Mouse (Mus musculus) cerebellum, postnatal 10 days (tissue): Measurements from ENCODE around the gene Shisal2b.

Experiments
- DNase-seq, 2 experiments: peaks; one replicate each; pipeline ENCODE4 v3.0.0; 2021; ENCODE audit warnings: mixed read lengths in 2 of 2

The Shisal2b gene

DNA sequence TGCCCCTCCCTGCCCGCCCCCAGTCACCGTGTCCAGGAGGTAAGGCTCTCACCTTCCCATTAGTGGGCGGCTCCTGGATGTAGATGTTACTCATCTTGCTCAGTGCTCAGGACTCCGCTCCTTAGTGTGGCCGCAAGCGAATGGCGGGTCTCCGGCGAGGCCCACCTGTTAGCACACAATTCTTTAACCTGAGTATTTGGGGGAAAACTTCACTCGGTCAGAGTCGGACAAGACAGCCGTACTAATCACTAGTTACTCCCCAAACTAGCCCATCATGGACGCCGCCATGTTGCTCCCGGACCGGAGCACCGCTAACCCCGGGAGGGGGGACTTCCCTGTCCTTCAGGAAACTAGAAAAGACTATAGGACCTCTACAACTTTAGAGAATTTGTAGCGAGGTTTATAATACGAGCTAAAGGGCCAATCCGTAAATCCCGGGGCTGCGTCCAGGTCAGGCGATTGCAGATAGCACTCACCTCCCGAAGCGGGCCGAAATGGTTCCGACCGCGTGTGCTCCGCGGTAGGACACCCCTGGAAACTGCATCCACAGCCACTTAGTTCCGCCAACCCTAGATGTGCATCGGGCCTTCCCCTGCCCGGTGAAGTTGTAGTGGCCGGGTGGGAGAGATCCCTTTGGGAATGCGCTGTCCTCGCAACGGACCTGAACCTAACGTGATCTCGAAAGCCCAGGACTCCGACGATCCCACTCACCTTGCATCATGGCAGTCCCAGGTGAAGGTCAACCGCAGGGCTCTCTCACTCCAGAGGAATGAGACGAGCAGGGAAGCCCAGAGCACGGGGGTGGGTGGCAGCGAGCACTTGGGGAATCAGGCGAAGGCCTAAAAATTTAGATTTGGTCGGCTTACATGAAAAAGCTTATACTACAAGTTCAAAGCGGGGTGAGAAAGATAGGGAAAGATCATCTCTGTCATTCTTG lies 46.8 kb downstream of the Shisal2b start, which contains the start of gene Cwc27:
TSS of gene Cwc27 (minus strand) at position 508 of the 937 bp plus-strand sequence.
- peak; percentile 85 to 86 for DNase-seq

DNA sequence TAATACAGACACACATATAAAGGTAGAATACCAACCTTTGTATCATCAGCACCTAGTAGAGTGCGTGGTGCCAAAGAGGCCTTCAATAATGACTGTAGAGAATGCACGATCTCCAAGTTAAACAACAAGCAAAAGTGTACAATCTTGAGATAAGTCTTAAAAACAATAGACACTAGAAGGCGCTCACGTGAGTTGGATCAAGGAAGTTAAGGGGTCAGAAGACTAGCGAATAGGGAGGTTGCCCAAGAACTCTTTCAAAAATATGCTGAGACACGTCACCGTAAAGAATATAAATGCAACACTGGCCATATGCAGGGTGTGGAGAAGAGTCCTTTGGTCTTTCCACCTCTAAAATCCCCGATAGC lies 47.4 kb downstream of the Shisal2b start:
- DNase-seq, result peak in 1 of 2 experiments; percentile 47

DNA sequence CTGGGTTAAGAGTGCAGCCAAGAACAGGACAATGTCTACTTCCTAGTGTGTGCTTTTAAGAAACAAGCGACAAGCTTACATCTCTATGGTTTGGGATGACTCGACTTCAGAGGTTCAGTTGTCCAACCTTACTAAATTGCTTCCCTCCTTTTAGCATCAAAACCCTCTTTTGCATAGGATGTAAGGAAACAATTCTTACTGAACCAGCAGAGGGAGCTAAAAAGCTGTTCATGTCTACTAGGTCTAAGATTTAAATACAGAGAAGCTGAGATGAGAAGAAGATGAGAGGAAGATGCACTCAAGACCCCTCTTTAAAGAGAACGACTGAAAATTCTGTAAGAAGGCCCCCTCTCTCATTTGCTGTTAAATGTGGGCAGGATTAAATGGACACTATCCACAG lies 58.0 kb downstream of the Shisal2b start:
- peak; percentile 31 to 79 for DNase-seq

DNA sequence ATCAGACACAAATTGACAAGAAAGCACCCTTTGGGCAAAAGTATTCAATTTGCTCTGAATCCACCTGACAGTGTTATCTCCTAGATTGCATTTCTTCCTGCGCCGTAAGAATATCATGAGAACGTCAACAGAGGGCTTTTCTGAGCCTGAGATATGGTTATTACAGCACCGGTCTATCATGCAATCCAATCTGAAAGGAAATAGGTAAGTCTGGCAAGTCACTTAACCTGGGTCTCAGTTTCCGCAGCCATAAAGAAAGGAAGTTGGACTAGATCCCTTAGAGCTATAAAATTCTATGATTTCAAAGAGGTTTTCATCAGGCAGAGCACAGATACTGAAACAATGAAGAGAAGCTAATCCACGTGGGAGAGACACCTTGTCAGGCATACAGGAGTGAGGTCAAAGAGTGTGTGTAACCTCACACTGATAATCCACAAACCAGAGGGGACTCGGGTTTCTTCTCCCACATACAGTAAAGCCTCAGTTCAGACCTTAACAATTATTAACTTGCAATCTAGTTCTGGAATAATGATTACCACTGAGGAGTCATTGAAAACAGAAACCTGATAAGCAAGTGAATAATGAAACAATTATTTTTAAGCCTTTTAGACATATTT lies 64.0 kb downstream of the Shisal2b start:
- DNase-seq, result no peak

DNA sequence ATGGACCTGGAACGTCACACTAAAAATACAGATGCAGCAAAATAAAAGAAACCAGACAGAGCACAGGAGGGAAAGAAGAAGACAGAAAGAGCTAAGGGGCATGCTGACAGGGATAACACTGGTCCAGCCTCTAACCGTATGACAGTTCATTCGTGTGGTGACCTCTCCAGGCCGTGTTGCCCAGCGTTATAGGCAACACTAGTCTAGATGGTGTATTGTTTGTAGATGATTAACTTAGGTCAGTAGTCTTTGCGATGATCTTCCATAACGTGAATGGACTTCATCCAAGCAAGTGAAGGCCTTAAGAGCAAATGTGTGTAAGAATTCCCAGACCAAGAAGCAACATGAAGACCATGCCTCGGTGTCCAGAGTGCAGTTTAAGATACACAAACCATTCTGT lies 64.6 kb downstream of the Shisal2b start:
- no peak for DNase-seq
